Mouse (Mus musculus) ovary, postnatal 36 days (tissue): ENCODE data around the gene Pip4k2c.

Experiments
- DNase-seq: peaks from one replicate; pipeline ENCODE4 v3.0.0; 2022; ENCODE audit warnings: low spot score, mixed read lengths

Pip4k2c gene

GRCm38 (mm10) chr10:127189116-127189650 lies 22.2 kb downstream of the Pip4k2c start:
- peak; percentile 47 for DNase-seq

DNA sequence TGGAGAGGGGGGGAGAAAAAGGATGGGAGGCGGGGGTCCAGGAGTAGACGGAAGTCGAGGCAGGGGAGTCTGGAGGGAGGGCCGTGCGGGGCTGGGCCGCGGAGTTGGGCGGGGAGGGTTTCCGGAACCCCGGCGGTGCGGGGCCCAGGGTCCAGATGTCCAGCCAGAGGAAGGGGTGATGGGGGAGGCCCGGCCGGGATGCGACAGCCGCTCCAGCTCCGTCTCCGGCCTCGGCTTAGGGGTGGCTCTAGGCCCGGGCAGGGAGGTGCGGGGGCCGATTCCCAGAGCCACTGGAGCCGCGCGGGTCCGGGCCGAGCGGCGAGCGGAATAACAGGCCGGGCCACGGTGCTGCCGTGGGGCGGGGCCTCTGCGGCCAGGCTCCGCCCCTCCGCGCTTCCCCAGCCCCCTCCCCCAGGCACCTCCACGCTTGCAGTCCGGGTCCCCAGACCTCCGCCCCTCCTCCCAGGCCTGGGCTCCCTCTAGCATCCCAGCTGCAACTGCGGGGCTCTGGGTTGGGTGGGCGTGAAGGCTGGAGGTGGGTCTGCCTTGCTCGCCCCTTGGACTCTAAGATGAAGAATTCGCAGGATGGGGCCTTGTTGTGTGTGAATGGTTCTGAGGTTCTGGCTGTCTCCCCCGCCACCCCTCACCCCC lies 22.8 kb downstream of the Pip4k2c start:
- DNase-seq = peak; percentile 63

DNA sequence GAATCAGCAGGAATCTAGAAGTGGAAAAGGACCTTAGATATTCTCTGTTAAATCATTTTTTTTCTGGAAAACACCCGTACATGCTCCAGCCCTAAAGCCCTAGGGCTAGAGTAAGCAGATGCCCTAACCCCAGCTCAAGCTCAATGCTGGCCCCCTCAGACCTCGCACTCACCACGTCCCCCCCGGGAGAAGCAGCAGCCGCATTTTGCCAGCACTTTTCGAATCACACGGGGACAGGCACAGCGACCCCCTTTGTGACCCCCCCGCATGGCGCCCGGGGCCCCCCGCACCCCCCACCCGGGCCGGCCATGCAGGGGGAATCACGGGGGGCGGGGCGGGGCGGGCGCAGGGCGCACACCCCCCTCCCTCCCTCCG lies 23.3 kb downstream of the Pip4k2c start:
- no peak for DNase-seq

DNA sequence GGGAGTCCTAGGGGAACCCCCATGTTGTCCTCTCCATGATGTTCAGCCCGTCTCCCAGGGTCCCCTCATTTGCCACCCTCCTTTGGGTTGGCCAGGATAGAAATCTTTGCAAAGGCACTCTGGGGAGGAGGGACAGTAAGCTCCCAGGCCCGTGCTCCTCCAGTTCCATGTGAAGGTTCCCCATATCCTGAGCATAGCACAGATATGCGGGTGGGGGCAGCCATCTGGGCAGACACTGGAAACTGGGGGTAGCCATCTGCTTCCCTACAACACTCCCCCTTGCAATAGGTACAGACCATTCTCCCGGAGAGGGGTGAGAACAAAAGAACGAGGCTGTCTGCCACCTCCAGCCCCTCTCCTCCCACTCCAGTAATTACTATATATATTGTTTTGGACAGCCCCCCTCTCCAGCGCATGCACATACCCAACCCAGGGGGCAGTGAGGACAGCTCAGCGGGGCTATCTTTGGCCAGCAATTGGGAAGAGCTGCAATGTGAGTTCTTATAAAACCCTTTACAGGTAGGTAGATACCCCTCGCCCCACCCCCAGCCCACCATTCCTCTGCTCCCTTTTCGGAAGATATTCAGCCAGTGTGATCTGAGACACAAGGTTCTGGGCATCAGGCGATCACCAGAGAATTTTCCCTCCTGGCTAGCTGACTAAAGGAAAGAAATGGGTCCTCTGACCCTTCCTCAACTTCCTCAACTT lies 23.9 kb downstream of the Pip4k2c start:
- no peak for DNase-seq

GRCm38 (mm10) chr10:127186451-127186850 lies 24.9 kb downstream of the Pip4k2c start:
- DNase-seq = no peak

- DNase-seq = no peak
These were observed 25.9 kb downstream of the Pip4k2c start for GRCm38 (mm10) chr10:127185506-127185905.

DNA sequence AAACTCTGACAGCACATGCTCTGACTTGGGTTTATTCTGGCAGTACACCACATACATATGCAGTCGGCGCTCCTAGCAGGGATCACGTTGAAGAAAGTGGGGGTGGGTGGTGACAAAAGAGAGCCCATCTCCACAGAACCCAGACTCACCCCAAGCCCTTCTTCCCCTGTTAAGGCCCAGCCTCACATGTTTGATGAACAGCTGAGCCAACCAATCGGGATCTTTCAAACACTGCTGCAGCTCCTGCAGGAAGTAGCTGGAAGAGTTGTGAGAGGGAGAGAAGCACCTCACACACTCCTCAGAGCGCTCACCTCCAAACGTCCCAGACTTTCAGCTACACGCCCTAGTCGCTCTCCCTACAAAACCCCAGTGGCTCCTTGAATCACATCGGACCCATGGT lies 26.3 kb downstream of the Pip4k2c start:
- DNase-seq = no peak

DNA sequence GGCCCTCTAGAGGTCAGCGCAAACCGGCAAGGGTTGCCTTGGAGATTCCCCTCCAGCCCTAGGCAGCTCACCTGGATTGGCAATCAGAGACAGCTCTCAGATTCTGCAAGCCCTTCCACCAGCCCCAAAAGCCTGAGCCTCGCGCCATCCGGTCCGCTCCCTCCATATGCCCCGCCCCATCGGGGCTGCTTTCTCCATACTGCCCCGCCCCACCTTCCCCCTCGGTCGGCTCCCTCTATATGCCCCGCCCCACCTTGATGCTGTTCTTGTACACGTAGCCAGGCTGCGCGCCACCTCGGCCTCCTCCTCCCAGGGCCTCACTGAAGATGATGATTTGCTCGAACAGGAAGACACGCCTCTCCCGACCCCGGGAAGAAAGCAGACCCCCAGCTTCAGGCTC lies 27.6 kb downstream of the Pip4k2c start:
- no peak for DNase-seq

DNA sequence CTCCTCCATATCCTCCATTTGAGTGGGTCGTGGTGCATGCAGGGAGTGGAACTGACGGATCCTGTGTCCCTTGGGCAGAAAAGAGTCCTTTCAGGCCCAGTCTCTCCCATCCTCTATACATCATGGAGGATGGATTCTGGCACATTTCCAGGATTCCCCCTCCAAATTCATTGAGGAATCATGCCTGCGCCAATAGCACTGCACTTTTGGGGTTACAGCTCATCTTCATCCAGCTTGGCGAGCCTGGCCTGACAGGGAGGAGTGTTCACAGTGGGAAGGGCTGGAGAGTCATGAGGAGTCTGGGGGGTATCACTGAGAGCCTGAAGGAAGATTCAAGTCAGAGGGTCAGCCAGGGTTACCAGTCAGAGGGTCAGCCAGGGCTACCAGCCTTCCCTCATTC lies 28.8 kb downstream of the Pip4k2c start:
- DNase-seq = no peak

- no peak for DNase-seq
These were observed 29.8 kb downstream of the Pip4k2c start for GRCm38 (mm10) chr10:127181566-127181965.

DNA sequence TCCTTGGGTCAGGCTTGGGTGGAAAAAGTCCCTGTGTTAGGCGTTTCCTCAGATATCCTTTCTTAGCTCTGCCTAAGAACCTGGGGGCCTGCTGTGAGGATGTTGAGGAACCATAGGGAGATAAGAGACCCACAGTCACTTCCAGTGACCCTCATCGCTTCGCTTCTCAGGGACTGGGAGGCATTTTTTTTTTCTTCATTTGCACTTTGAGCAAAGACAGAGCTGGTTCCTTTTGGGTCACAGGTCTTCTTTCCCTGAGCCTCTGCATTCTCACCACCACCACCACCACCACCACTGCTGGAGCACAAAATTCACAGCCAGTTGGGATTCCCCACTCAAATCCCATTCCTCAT lies 30.7 kb downstream of the Pip4k2c start:
- no peak for DNase-seq

DNA sequence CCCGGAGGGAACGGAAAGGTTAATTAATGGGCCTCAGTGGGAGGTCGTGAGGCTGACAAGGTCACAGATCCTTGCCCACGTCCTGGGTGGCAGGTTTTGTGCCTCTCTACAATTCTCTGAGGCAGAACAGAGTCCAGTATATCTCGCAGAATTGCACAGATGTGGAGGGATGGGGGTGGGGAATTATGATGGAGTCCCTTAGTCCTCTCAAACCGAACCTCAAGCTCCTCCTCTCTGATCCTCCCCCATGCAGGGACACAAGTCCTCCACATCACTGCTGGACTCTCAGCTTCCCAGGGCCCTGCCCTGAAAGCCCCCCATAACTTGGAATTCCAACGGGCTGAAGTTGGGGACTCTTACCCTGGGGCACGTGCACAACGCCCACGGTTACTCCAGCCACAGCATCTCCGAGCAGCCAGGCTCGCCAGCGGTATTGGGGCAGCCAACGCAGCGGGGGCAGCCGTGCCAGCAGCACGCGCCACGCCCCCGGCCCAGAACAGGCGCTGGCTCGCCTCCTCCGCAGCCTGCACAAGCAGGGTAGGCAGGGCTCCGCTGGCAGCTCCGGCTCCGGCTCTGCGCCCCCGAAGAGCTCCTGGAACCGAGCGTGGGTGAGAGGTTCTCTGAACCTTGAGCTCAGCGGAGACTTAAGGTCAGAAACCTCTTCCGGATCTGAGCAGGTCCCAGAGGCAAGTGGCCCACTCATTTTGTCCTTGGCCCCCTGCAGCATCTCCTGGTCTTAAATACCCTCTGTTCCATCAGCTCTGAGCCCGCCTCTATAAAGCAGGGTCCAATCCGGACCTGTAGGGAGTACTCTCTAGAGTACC lies 31.3 kb downstream of the Pip4k2c start, which contains the start of gene Slc26a10:
TSS of gene Slc26a10 (minus strand) at position 775 of the 824 bp plus-strand sequence.
- DNase-seq = no peak

- no peak for DNase-seq
These were observed 32.9 kb downstream of the Pip4k2c start for GRCm38 (mm10) chr10:127178286-127179027.

DNA sequence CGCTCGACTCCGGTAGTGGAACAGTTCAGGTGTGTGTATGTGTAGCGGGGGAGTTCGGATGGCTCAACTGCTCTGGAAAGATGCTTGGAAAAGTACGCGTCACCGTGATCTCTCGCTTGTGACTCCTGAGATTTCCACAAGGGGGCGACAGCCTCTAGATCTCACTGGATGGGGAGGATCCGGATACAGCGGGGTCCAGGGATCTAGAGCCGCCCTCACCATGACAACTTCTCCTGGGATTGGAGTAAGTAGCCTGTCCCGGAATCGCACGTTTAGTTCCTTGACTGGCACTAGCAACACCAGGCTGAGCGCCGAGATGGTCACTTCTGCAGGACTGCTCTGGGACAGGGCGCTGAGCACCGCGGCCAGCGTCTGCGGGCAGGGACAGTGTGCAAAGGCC lies 33.7 kb downstream of the Pip4k2c start:
- peak; percentile 60 for DNase-seq

DNA sequence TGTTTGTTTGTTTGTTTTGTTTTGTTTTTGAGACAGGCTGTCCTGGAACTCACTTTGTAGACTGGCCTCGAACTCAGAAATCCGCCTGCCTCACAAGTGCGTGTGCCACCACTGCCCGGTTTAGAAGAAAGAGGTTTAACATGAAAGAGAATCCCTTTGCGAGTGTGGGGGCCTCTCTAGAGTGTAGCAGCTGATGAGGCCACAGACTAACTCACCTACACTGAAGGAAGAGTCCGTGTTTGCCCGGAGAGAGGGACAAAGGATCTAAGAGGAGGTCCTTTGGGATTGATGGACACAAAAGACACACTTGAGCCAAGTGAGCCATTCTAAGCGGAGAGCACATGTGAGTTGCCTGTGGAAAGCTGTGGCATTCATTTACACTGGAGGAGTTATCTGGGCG lies 34.1 kb downstream of the Pip4k2c start:
- no peak for DNase-seq

DNA sequence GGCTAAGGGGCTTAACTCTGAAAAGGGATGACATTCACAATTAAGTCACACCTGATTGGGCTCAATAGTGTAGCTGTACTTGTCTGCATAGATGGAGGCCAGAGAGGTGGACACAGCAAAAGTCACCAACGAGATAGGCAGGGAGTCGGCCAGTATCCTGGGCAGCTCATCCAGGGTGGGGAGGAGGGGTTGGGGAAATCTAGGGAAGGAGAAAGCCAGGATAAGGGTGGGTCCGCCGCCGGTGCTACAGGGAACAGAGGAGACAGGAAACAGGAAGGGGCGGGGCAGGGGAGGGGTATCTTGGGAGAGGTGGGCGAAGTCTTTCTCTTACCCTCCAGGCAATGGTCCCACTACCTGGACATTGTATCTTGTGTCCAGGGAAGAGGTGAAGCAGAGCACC lies 34.6 kb downstream of the Pip4k2c start:
- DNase-seq = no peak

GRCm38 (mm10) chr10:127176228-127176627 lies 35.2 kb downstream of the Pip4k2c start:
- no peak for DNase-seq

DNA sequence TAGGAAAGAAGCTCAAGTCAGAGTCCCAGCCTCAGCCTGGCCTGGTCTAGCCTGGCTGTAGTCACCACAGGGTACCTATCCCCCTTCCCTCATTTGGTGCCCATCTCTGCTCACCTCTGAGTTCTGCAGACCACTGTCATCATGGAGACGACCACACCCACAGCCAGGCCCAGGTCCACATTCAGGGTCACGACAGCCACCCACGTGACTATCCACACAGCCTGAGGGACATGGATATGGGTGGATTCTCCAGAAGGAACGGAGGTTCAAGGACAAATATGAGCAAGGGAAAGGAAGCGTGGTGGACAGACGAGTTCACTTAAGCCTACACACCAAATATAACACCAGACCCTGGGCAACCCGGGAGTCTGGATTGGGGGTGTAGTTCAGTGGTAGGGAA lies 37.2 kb downstream of the Pip4k2c start:
- DNase-seq = no peak

DNA sequence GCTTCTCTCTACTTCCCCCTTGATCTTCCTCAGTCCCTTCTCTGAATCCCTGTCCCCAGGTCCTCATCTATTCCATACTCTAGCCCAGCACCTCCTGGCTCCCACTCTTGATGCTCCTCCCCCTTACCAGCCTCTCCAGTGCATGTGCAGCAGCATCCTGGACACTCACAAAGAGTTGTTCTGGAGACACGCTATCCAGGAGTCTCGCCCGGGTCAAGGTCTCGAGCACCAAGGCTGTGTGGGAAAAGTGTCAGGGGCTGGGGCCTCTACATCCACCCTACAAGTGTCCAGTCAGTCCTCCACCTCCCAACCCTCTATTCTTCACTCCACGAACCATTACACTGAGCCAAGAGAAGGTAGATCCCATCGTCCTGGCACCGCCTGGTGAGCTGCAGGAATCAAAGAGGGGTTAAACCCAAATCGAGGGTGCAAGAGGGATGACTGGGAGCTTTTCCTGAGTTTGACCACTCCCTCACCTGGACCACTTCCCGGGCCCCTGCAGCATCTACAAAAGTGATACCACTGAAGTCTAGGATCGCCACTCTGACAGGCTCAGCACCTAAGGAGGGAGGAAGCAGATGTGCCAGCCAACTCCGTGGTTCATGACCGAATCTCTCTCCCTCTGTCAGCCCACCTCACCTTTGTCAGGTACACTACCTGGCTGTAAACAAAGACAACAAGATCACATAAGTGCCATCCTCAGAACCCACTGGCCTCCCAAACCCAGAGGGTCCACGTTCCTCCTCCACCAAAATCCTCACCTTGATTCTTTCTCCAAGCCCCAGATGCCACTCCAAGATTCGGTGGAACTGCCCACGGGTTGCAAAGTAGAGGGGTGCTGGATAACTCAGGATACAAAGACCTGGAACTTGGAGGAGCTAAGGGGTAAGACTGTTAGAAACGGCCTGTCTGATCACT lies 38.0 kb downstream of the Pip4k2c start:
- DNase-seq = no peak

DNA sequence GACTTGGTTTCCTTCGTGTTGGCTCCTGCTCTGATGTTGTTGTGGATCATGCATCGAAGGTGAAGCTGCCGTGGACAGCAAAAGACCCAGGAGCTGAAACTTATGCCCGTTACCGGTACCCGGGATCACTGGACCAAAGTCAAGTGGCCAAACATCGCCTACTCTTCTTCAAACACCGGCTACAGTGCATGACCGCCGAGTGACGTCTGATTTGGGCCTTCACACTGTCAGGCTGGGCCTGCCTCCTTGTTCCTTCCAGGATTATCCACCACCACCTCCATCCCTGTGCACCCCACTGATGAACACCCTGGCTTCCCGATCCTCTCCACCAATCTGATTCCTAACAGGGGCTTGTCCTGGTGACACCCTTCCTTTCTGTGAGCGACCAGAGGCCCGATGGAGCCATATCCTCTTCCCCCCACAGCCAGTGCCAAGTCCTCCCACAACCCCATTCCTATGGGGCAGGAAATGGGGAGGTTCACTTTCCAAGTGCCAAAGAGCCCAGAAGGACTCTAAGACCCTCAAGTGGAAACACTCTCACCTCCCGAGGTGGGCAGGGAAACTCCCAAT lies 39.7 kb downstream of the Pip4k2c start:
- no peak for DNase-seq

DNA sequence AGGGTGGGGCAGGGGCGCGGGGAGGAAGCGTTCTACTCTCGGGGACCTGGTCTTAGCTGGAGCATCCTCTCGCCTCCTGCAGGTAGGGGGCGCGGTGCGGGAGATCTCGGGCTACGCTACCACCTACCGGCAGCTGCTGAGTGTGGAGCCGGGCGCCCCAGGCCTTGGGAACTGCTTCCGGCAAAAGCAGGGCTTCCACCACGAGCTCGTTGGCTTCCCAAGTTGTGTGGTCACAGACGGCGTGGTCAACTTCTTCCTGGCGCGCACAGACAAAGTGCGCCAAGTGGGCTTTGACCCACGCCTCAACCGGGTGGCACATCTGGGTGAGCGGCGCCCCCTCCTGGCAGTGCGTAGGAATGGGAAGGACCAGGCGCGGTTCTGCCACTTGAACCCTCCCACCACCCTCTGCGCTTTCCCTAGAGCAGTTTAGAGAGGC lies 40.5 kb downstream of the Pip4k2c start:
- DNase-seq = peak; percentile 78
